8 mouse cellular contexts compared by ENCODE assay signal in genomic region chr12:32379296-32379725, GRCm38 (mm10). TPM values are rescaled to one million over a fixed set of nuclear protein-coding genes. Genes with fewer than 3 reads are reported as not detected.
DNase-seq lines count a peak whose midpoint lies in the region; ATAC-seq and TF ChIP-seq lines count a peak whose summit lies in the region.

No protein-coding gene starts in this region.

- no peak for TF ChIP-seq POLR2A in MEL (IDR thresholded peaks at IDR 0.05; ENCODE audit: control insufficient read depth in 1 of 2, insufficient read depth in 1 of 2, low read depth in 1 of 2, low read length in 2 of 2, poor library complexity in 1 of 2)
- no peak for TF ChIP-seq POLR2A in cerebellum, adult 2 months (IDR thresholded peaks at IDR 0.05; ENCODE audit: borderline replicate concordance, insufficient read depth, low read length)

- TF ChIP-seq RAD21 in MEL (IDR thresholded peaks at IDR 0.05; ENCODE audit: low read depth, low read length): peak; percentile 38

- H3K27ac ChIP-seq in MEL (ENCODE audit: control insufficient read depth, low read depth, low read length): peak overlapping the region; percentile 36
- peak overlapping the region; percentile 31; the same call in 1 of the 2 replicates for H3K27ac ChIP-seq in cerebellum, adult 2 months (ENCODE audit: insufficient read depth, low read length)
- peak overlapping the region; percentile 94 for H3K27ac ChIP-seq in forebrain, postnatal 0 days (ENCODE audit: low read depth, low read length)
- peak overlapping the region; percentile 96 for H3K27ac ChIP-seq in lung, embryonic 14.5 days (ENCODE audit: low read depth)

- peak; percentile 85 for DNase-seq in MEL (ENCODE audit: low read depth, low spot score)
- DNase-seq in cerebellum, adult 2 months: peak; percentile 86 to 88
- peak; percentile 89 for DNase-seq in forebrain, postnatal 0 days
- DNase-seq in heart, postnatal 4 days: peak; percentile 88
- DNase-seq in layer of hippocampus, adult 8-10 months (ENCODE audit: low spot score in 2 of 2): peak; percentile 73 to 85
- peak; percentile 84 for DNase-seq in lung, embryonic 14.5 days
- peak; percentile 78 to 80 for DNase-seq in thymus, adult 18-20 months

- H3K9ac ChIP-seq in MEL (ENCODE audit: control insufficient read depth, low read depth, low read length, poor library complexity, severe bottlenecking): peak overlapping the region; percentile 66
- H3K9ac ChIP-seq in forebrain, postnatal 0 days: peak overlapping the region; percentile 96
- H3K9ac ChIP-seq in lung, embryonic 14.5 days: peak overlapping the region; percentile 89

- H3K36me3 ChIP-seq in MEL (ENCODE audit: control insufficient read depth in 1 of 2, insufficient read depth in 2 of 2, low read length in 2 of 2): peaks cover 0 to 15% of the 10 kb centered on the region in 2 experiments; a peak in 2 of 4 replicates
- H3K36me3 ChIP-seq in forebrain, postnatal 0 days (ENCODE audit: insufficient read depth): no peaks in the 10 kb centered on the region
- peaks cover 4% of the 10 kb centered on the region; the same call in 1 of the 2 replicates for H3K36me3 ChIP-seq in lung, embryonic 14.5 days (ENCODE audit: insufficient read depth)

- H3K4me1 ChIP-seq in MEL (ENCODE audit: control insufficient read depth in 1 of 2, insufficient read depth in 2 of 2, low read length in 2 of 2): peaks cover 0 to 9% of the 10 kb centered on the region in 2 experiments; a peak in 3 of 4 replicates
- H3K4me1 ChIP-seq in cerebellum, adult 2 months (ENCODE audit: control insufficient read depth, insufficient read depth, low read length): no peaks in the 10 kb centered on the region
- H3K4me1 ChIP-seq in forebrain, postnatal 0 days (ENCODE audit: insufficient read depth): peaks cover 20% of the 10 kb centered on the region
- peaks cover 7% of the 10 kb centered on the region; the same call in 1 of the 2 replicates for H3K4me1 ChIP-seq in lung, embryonic 14.5 days (ENCODE audit: insufficient read depth)

- WGBS in cerebellum, adult 2 months: under 1% methylated on average over 67 of the region's 67 CpGs
- WGBS in forebrain, postnatal 0 days: under 1% methylated on average over 67 of the region's 67 CpGs
- WGBS in lung, embryonic 14.5 days: under 1% methylated on average over 58 of the region's 67 CpGs

- H3K9me3 ChIP-seq in MEL (replicated peaks; ENCODE audit: insufficient read depth, low read length): no peaks in the 10 kb centered on the region
- no peaks in the 10 kb centered on the region for H3K9me3 ChIP-seq in forebrain, postnatal 0 days (ENCODE audit: low read length)
- H3K9me3 ChIP-seq in lung, embryonic 14.5 days (ENCODE audit: low read depth, low read length): no peaks in the 10 kb centered on the region

- peak overlapping the region; percentile 66 for H3K4me2 ChIP-seq in forebrain, postnatal 0 days (ENCODE audit: low read depth)
- peak overlapping the region; percentile 82 for H3K4me2 ChIP-seq in lung, embryonic 14.5 days

- H3K4me3 ChIP-seq in MEL (ENCODE audit: control insufficient read depth in 1 of 2, insufficient read depth in 1 of 2, low read depth in 2 of 2, low read length in 2 of 2): peak overlapping the region; percentile 58 to 91
- H3K4me3 ChIP-seq in cerebellum, adult 2 months (replicated peaks; ENCODE audit: insufficient read depth, low read depth, low read length): peak overlapping the region; percentile 59
- peak overlapping the region; percentile 86 for H3K4me3 ChIP-seq in forebrain, postnatal 0 days (ENCODE audit: low read depth, low read length)
- peak overlapping the region; percentile 78 for H3K4me3 ChIP-seq in lung, embryonic 14.5 days (ENCODE audit: low read depth, low read length)

- peaks cover 18% of the 10 kb centered on the region for H3K79me2 ChIP-seq in MEL (ENCODE audit: control insufficient read depth, insufficient read depth, low read length, poor library complexity)

- no peaks in the 10 kb centered on the region for H3K27me3 ChIP-seq in MEL (ENCODE audit: control insufficient read depth in 1 of 2, insufficient read depth in 2 of 2, low read length in 2 of 2)
- H3K27me3 ChIP-seq in cerebellum, adult 2 months (ENCODE audit: control insufficient read depth, insufficient read depth, low read length): no peaks in the 10 kb centered on the region
- no peaks in the 10 kb centered on the region for H3K27me3 ChIP-seq in forebrain, postnatal 0 days (ENCODE audit: insufficient read depth, low read length)
- no peaks in the 10 kb centered on the region for H3K27me3 ChIP-seq in lung, embryonic 14.5 days (ENCODE audit: insufficient read depth, low read length)

- TF ChIP-seq CTCF in MEL (IDR thresholded peaks at IDR 0.05 in 2 of 3, conservative IDR thresholded peaks at IDR 0.05 in 1 of 3; ENCODE audit: control insufficient read depth in 1 of 3, insufficient read depth in 1 of 3, low read depth in 2 of 3, low read length in 3 of 3, poor library complexity in 1 of 3, severe bottlenecking in 1 of 3): peak in 2 of 3 experiments; percentile 72 to 74; a peak in 5 of 6 replicates
- TF ChIP-seq CTCF in cerebellum, adult 2 months (IDR thresholded peaks at IDR 0.05; ENCODE audit: borderline replicate concordance, insufficient read depth, low read depth, low read length): peak; percentile 56
- peak; percentile 88 for TF ChIP-seq CTCF in forebrain, postnatal 0 days (IDR thresholded peaks at IDR 0.05; ENCODE audit: low read depth)
- peak; percentile 44; the same call in 1 of the 2 replicates for TF ChIP-seq CTCF in lung, embryonic 14.5 days (IDR thresholded peaks at IDR 0.05; ENCODE audit: low read depth)

- peak; percentile 83 for ATAC-seq in forebrain, postnatal 0 days
- peak; percentile 82 for ATAC-seq in lung, embryonic 14.5 days (ENCODE audit: insufficient read depth)
- ATAC-seq in neutrophil, adult 5-6 weeks (ENCODE audit: extremely low read depth, insufficient number of reproducible peaks, low FRiP score, poor library complexity, severe bottlenecking): peak; percentile 62

- no peak for TF ChIP-seq EP300 in MEL (IDR thresholded peaks at IDR 0.05; ENCODE audit: low read depth in 1 of 2, low read length in 2 of 2)

TF ChIP-seq in MEL, 35 proteins besides CTCF, POLR2A, EP300 and RAD21:
- TF ChIP-seq ELF1 (IDR thresholded peaks at IDR 0.05; ENCODE audit: low read depth, low read length): peak; percentile 49; the same call in 1 of the 2 replicates
- TF ChIP-seq TAL1 (IDR thresholded peaks at IDR 0.05; ENCODE audit: low read length): no peak
- no peak for TF ChIP-seq E2F4 (IDR thresholded peaks at IDR 0.05; ENCODE audit: borderline replicate concordance, low read depth, low read length)
- TF ChIP-seq POLR2AphosphoS5 (IDR thresholded peaks at IDR 0.05; ENCODE audit: borderline replicate concordance, low read depth, low read length): no peak
- no peak for TF ChIP-seq MAFK (IDR thresholded peaks at IDR 0.05; ENCODE audit: borderline replicate concordance, low read depth, low read length)
- TF ChIP-seq SIN3A (IDR thresholded peaks at IDR 0.05; ENCODE audit: low read length): peak; percentile 55
- no peak; the same call in 1 of the 2 replicates for TF ChIP-seq ZC3H11A (IDR thresholded peaks at IDR 0.05; ENCODE audit: low read depth, low read length)
- TF ChIP-seq NRF1 (IDR thresholded peaks at IDR 0.05; ENCODE audit: insufficient read depth, low read depth, low read length, poor library complexity, severe bottlenecking): peak; percentile 50; the same call in 1 of the 2 replicates
- no peak for TF ChIP-seq USF1 (IDR thresholded peaks at IDR 0.05; ENCODE audit: low read depth, low read length)
- no peak for TF ChIP-seq TBP (IDR thresholded peaks at IDR 0.05; ENCODE audit: low read depth, low read length)
- peak; percentile 53; the same call in 1 of the 2 replicates for TF ChIP-seq SMC3 (IDR thresholded peaks at IDR 0.05; ENCODE audit: low read depth, low read length)
- no peak for TF ChIP-seq MAZ (IDR thresholded peaks at IDR 0.05; ENCODE audit: low read depth, low read length)
- no peak; the same call in 1 of the 2 replicates for TF ChIP-seq ETS1 (IDR thresholded peaks at IDR 0.05; ENCODE audit: low read depth, low read length)
- peak; percentile 44; the same call in 1 of the 2 replicates for TF ChIP-seq HCFC1 (IDR thresholded peaks at IDR 0.05; ENCODE audit: low read depth, low read length)
- no peak for TF ChIP-seq MYC (IDR thresholded peaks at IDR 0.05; ENCODE audit: low read depth, low read length)
- no peak for TF ChIP-seq MYB (IDR thresholded peaks at IDR 0.05; ENCODE audit: low read depth, low read length)
- TF ChIP-seq MEF2A (IDR thresholded peaks at IDR 0.05; ENCODE audit: extremely low read depth, insufficient replicate concordance, low read depth, low read length, poor library complexity, severe bottlenecking): no peak
- no peak for TF ChIP-seq BHLHE40 (IDR thresholded peaks at IDR 0.05; ENCODE audit: borderline replicate concordance, low read depth, low read length)
- TF ChIP-seq RCOR1 (IDR thresholded peaks at IDR 0.05; ENCODE audit: low read depth, low read length): no peak
- peak; percentile 93 for TF ChIP-seq UBTF (IDR thresholded peaks at IDR 0.05; ENCODE audit: borderline replicate concordance, insufficient read depth, low read depth, low read length)
- TF ChIP-seq NELFE (IDR thresholded peaks at IDR 0.05; ENCODE audit: low read depth, low read length): peak; percentile 30
- TF ChIP-seq CHD2 (IDR thresholded peaks at IDR 0.05; ENCODE audit: low read length): no peak
- no peak for TF ChIP-seq ZMIZ1 (IDR thresholded peaks at IDR 0.05; ENCODE audit: low read depth, low read length)
- TF ChIP-seq JUND (IDR thresholded peaks at IDR 0.05; ENCODE audit: low read depth, low read length): no peak

RNA-seq across cellular contexts. Expression of gene Ccdc71l, which starts 0.8 kb away (rescaled TPM):
- 6.6 and 6.7 TPM in 2 replicates for total RNA-seq in MEL (2012; rRNA removed)
- 1 to 10 TPM in 1 of 2 experiments, not detected in 1; 7.6 TPM for polyA plus RNA-seq in MEL (2012; ENCODE audit: insufficient read depth in 1 of 2, insufficient read length in 2 of 2, low read depth in 1 of 2, low replicate concordance in 2 of 2, missing spikeins in 1 of 2)
- 5.5 and 5.8 TPM in 2 replicates for polyA plus RNA-seq in cerebellum, adult 2 months (2012; rRNA removed)
- total RNA-seq in forebrain, postnatal 0 days (2014; rRNA removed): 35.4 and 38.5 TPM in 2 replicates
- 3.8 and 4.3 TPM in 2 replicates for polyA plus RNA-seq in forebrain, postnatal 0 days (2015; fragmentation: Nextera tagmentation; extraction: Ambion mirVana)
- 1 to 10 TPM; 7.8 to 8.0 TPM for total RNA-seq in heart, postnatal 4 days (2021)
- 10 to 100 TPM; 22.6 to 29.1 (median 26.2) TPM for total RNA-seq in layer of hippocampus, adult 8-10 months (2022)
- 4.6 and 5.2 TPM in 2 replicates for polyA plus RNA-seq in lung, embryonic 14.5 days (2014; fragmentation: Nextera tagmentation; extraction: Ambion mirVana)
- total RNA-seq in neutrophil, adult 5-6 weeks (2017): 34.9 and 35.8 TPM in 2 replicates

Comparison
In these comparisons a context has a peak if more than half of its experiments do, and no peak if none do; other contexts are left out.
1. Peak in every context shown above with its lines: DNase-seq, ATAC-seq, H3K4me3 ChIP-seq and H3K27ac ChIP-seq.
2. H3K27ac ChIP-seq: peak in every context shown above with its lines; median percentile 96 in lung, embryonic 14.5 days; 94 in forebrain, postnatal 0 days; 36 in MEL; 31 in cerebellum, adult 2 months.